Mouse (Mus musculus) myocyte (in vitro differentiated cells): ENCODE measurements around the gene Ppp1r12c.

Experiments
- CEBPB ChIP-seq: IDR thresholded peaks from 2 replicates; pipeline ENCODE4 v1.6.1; 2011; ENCODE audit warnings: mild to moderate bottlenecking, moderate library complexity; ENCODE audit not compliant: poor library complexity, insufficient read depth, severe bottlenecking
- E2F4 ChIP-seq: IDR thresholded peaks from one replicate; pipeline ENCODE4 v1.6.1; 2011; ENCODE audit warnings: mild to moderate bottlenecking, control low read depth, moderate library complexity; ENCODE audit not compliant: insufficient read depth
- MAX ChIP-seq: IDR thresholded peaks from one replicate; pipeline ENCODE4 v1.6.1; 2011; ENCODE audit warnings: low read depth, mild to moderate bottlenecking, control low read depth
- POLR2A ChIP-seq: IDR thresholded peaks from one replicate; pipeline ENCODE4 v1.6.1; 2011; ENCODE audit warnings: low read depth, mild to moderate bottlenecking, control low read depth, moderate library complexity; ENCODE audit not compliant: insufficient read length

DNA sequence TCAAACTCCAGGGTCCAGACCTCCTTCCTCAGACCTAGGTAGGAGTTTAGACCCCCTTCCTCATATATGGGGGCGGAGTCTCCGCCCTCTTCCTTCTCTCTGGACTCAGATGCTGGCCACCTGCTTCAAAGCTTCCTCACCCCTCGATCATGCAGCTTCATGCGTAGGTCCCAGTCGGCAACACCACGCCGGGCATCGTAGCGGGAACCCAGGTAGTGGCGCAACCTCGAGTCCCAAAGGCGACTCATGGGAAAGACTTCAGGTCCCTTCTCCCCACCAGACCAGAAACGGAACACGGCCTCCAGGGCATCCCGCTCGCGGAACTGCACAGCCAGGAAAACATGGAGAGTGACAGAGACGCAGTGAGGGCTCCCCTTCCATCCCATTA lies 25.8 kb upstream of the Ppp1r12c start:
- TF ChIP-seq E2F4 (no peak), MAX (no peak), POLR2A (no peak), CEBPB (no peak)
